Mouse (Mus musculus) mesoderm, embryonic 11.5 days (tissue): ENCODE measurements around the gene Foxi2.

Experiments
- DNase-seq: peaks from one replicate; pipeline ENCODE4 v3.0.0-alpha.2; 2012; ENCODE audit warnings: low read depth, low spot score

The Foxi2 gene

GRCm38 (mm10) chr7:135410237-135410965, at the start of gene Foxi2:
TSS of gene Foxi2 (plus strand) at chr7:135410308.
- DNase-seq = no peak

- no peak for DNase-seq
These were observed 45.5 kb upstream of the Foxi2 start for GRCm38 (mm10) chr7:135364606-135365005.

GRCm38 (mm10) chr7:135376048-135376447, 34.1 kb upstream of the Foxi2 start:
- no peak for DNase-seq

- no peak for DNase-seq
These were observed 33.2 kb upstream of the Foxi2 start for GRCm38 (mm10) chr7:135376932-135377331.

GRCm38 (mm10) chr7:135378331-135378730, 31.8 kb upstream of the Foxi2 start:
- no peak for DNase-seq

- DNase-seq = no peak
These were observed 21.1 kb upstream of the Foxi2 start for GRCm38 (mm10) chr7:135389039-135389438.

GRCm38 (mm10) chr7:135392949-135393542, 17.1 kb upstream of the Foxi2 start:
- peak; percentile 30 for DNase-seq

GRCm38 (mm10) chr7:135394436-135394835, 15.7 kb upstream of the Foxi2 start:
- no peak for DNase-seq

- no peak for DNase-seq
These were observed 14.9 kb upstream of the Foxi2 start for GRCm38 (mm10) chr7:135395242-135395641.

GRCm38 (mm10) chr7:135397096-135397495, 13.0 kb upstream of the Foxi2 start:
- DNase-seq = no peak

- DNase-seq = no peak
These were observed 12.2 kb upstream of the Foxi2 start for GRCm38 (mm10) chr7:135397874-135398273.

- peak; percentile 86 for DNase-seq
These were observed 6.7 kb upstream of the Foxi2 start for GRCm38 (mm10) chr7:135403416-135403815.

- no peak for DNase-seq
These were observed 3.3 kb upstream of the Foxi2 start for GRCm38 (mm10) chr7:135406761-135407160.

- no peak for DNase-seq
These were observed 1.6 kb upstream of the Foxi2 start for GRCm38 (mm10) chr7:135408501-135408900.

- DNase-seq = no peak
These were observed 2.2 kb downstream of the Foxi2 start for GRCm38 (mm10) chr7:135412357-135412756.

GRCm38 (mm10) chr7:135428840-135429239, 18.7 kb downstream of the Foxi2 start:
- DNase-seq = no peak

- no peak for DNase-seq
These were observed 20.8 kb downstream of the Foxi2 start for GRCm38 (mm10) chr7:135430903-135431302.

GRCm38 (mm10) chr7:135443903-135444302, 33.8 kb downstream of the Foxi2 start:
- DNase-seq = no peak

GRCm38 (mm10) chr7:135451340-135451739, 41.2 kb downstream of the Foxi2 start:
- DNase-seq = no peak

- DNase-seq = no peak
These were observed 42.3 kb downstream of the Foxi2 start for GRCm38 (mm10) chr7:135452366-135452765.

GRCm38 (mm10) chr7:135453690-135454089, 43.6 kb downstream of the Foxi2 start:
- peak; percentile 51 for DNase-seq
